Comparison of ENCODE assay signal across 7 mouse cellular contexts in the genomic region with DNA sequence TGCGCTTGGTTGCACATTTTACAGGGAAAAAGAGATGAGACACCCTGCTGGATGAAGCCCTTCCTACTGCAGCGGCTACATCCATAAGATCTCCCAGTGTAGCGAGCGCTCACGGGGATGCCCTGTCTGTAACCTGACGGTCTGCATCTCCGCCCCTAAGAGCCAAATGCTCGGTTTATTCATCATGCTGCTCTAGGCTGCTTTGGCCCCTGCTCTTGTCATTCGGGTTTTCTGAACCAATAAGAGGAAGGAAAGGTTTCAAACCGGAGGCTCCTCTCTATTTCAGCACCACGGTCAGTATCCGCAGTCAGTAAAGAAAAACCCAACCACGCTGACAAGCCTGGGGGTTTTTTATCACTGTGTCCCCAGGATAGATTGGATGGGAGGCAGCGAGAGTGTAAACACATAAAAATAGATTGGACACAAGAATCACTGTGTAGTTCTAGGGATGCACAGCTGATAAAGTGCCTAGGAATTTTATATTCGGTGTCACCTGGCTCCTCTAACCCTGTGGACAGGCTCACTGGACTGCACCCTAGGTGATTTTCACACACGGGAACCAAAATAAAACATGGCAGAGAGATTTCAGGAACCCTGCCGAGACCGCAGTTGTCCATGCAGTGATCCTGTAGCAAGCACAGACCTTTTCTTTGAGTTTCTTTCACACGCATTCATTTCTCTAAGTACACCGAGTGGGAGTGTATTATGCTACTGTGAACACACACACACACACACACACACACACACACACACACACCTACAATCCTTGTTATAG. TPM values are rescaled to one million over a fixed set of nuclear protein-coding genes. Genes with fewer than 3 reads are reported as not detected.
A peak's percentile ranks its signal among the peaks of the same experiment; 100 is the strongest.
DNase-seq lines count a peak whose midpoint lies in the region; ATAC-seq and TF ChIP-seq lines count a peak whose summit lies in the region.

No protein-coding gene starts in this region.

- TF ChIP-seq CTCF in cerebellum, adult 2 months (IDR thresholded peaks at IDR 0.05; ENCODE audit: borderline replicate concordance, insufficient read depth, low read depth, low read length) = no peak

- H3K9me3 ChIP-seq in midbrain, embryonic 13.5 days = no peaks in the 10 kb centered on the region

- H3K36me3 ChIP-seq in midbrain, embryonic 13.5 days = no peaks in the 10 kb centered on the region

- TF ChIP-seq POLR2A in cerebellum, adult 2 months (IDR thresholded peaks at IDR 0.05; ENCODE audit: borderline replicate concordance, insufficient read depth, low read length) = peak; percentile 56; the same call in 1 of the 2 replicates

- H3K4me2 ChIP-seq in midbrain, embryonic 13.5 days (replicated peaks) = peak overlapping the region; percentile 86

- under 1% methylated on average over 20 of the region's 20 CpGs for WGBS in cerebellum, adult 2 months
- 5% methylated on average over 20 of the region's 20 CpGs for WGBS in midbrain, embryonic 13.5 days

- H3K4me3 ChIP-seq in cerebellum, adult 2 months (replicated peaks; ENCODE audit: insufficient read depth, low read depth, low read length) = peak overlapping the region; percentile 94
- peak overlapping the region; percentile 67 for H3K4me3 ChIP-seq in midbrain, embryonic 13.5 days (replicated peaks)

- H3K27ac ChIP-seq in cerebellum, adult 2 months (ENCODE audit: insufficient read depth, low read length) = peak overlapping the region; percentile 95
- peak overlapping the region; percentile 68 for H3K27ac ChIP-seq in midbrain, embryonic 13.5 days

- peak; percentile 37 for ATAC-seq in midbrain, embryonic 13.5 days
- ATAC-seq in activated CD4-positive, CD25-positive, alpha-beta regulatory T cell, adult 4 months = no peak

- no peaks in the 10 kb centered on the region for H3K27me3 ChIP-seq in cerebellum, adult 2 months (ENCODE audit: control insufficient read depth, insufficient read depth, low read length)
- no peaks in the 10 kb centered on the region for H3K27me3 ChIP-seq in midbrain, embryonic 13.5 days

- H3K9ac ChIP-seq in midbrain, embryonic 13.5 days (replicated peaks) = peak overlapping the region; percentile 73

- H3K4me1 ChIP-seq in cerebellum, adult 2 months (ENCODE audit: control insufficient read depth, insufficient read depth, low read length) = no peaks in the 10 kb centered on the region; the same call in 1 of the 2 replicates
- peaks cover 18% of the 10 kb centered on the region for H3K4me1 ChIP-seq in midbrain, embryonic 13.5 days (replicated peaks)

- peak; percentile 4 for DNase-seq in ovary, postnatal 36 days (ENCODE audit: low spot score)
- DNase-seq in ovary, adult 18-20 months (ENCODE audit: low spot score) = no peak
- DNase-seq in cerebellum, adult 2 months = peak; percentile 80 to 87
- peak; percentile 63 for DNase-seq in forelimb bud, embryonic 11.5 days (ENCODE audit: low read depth, low spot score)
- DNase-seq in layer of hippocampus, adult 8-10 months (ENCODE audit: low spot score in 2 of 2) = peak; percentile 32 to 52

RNA-seq across cellular contexts. Expression of a gene that starts 1.3 kb away (rescaled TPM):
- polyA plus RNA-seq in cerebellum, adult 2 months (2012; rRNA removed) = 59.4 and 67.1 TPM in 2 replicates
- 10 to 100 TPM; 16.9 to 18.3 (median 17.1) TPM for total RNA-seq in layer of hippocampus, adult 8-10 months (2022)
- polyA plus RNA-seq in midbrain, embryonic 13.5 days (2015; fragmentation: Nextera tagmentation; extraction: Ambion mirVana) = 7.6 and 9.0 TPM in 2 replicates
- not detected for polyA plus RNA-seq in activated CD4-positive, CD25-positive, alpha-beta regulatory T cell, adult 4 months (2017; shearing (Covaris generic))
